Mouse (Mus musculus) ES-Bruce4 (cell line): ENCODE measurements around the gene Tmem212. TPM values are rescaled to one million over a fixed set of nuclear protein-coding genes. Genes with fewer than 3 reads are reported as not detected.

Experiments
- H3K27ac ChIP-seq: 2 replicates; pipeline ENCODE4 v1.5.1; 2012; ENCODE audit warnings: low read length, inconsistent platforms; ENCODE audit not compliant: insufficient read depth
- H3K27me3 ChIP-seq: 2 replicates; pipeline ENCODE4 v1.6.1; 2012; ENCODE audit warnings: mild to moderate bottlenecking, low read length, inconsistent platforms; ENCODE audit not compliant: control insufficient read depth, poor library complexity, insufficient read depth, severe bottlenecking
- H3K36me3 ChIP-seq: 2 replicates; pipeline ENCODE4 v1.6.1; 2012; ENCODE audit warnings: inconsistent platforms, mild to moderate bottlenecking, low read length, moderate library complexity; ENCODE audit not compliant: control insufficient read depth, poor library complexity, insufficient read depth, severe bottlenecking
- H3K4me1 ChIP-seq: one replicate; pipeline ENCODE4 v1.8.1; 2011; ENCODE audit warnings: low read length; ENCODE audit not compliant: control insufficient read depth, insufficient read depth
- H3K4me3 ChIP-seq: 2 replicates; pipeline ENCODE4 v1.5.1; 2011; ENCODE audit warnings: low read depth, mild to moderate bottlenecking, low read length
- H3K9ac ChIP-seq: 2 replicates; pipeline ENCODE4 v1.6.1; 2012; ENCODE audit warnings: low read depth, mild to moderate bottlenecking, inconsistent platforms; ENCODE audit not compliant: poor library complexity, severe bottlenecking
- H3K9me3 ChIP-seq: replicated peaks from 2 replicates; pipeline ENCODE4 v1.6.1; 2012; ENCODE audit warnings: mild to moderate bottlenecking, low read length, inconsistent platforms; ENCODE audit not compliant: control insufficient read depth, poor library complexity, insufficient read depth, severe bottlenecking
- CTCF ChIP-seq: IDR thresholded peaks from one replicate; pipeline ENCODE4 v1.8.1; 2011; ENCODE audit warnings: low read depth, low read length
- EP300 ChIP-seq: IDR thresholded peaks from 2 replicates; pipeline ENCODE4 v1.6.1; 2011; ENCODE audit warnings: low read depth, low read length; ENCODE audit not compliant: insufficient read depth
- POLR2A ChIP-seq: IDR thresholded peaks from one replicate; pipeline ENCODE4 v1.8.1; 2011; ENCODE audit warnings: low read length; ENCODE audit not compliant: insufficient read depth
- polyA plus RNA-seq: library from polyadenylated mRNA; stranded (reverse); fragments of >200 nt; gene quantifications from 2 replicates; pipeline ENCODE4 v1.2.4, GENCODE M21; 2011; ENCODE audit warnings: low read depth; ENCODE audit not compliant: missing spikeins, insufficient read depth, insufficient read length

Gene Tmem212
- polyA plus RNA-seq, 1 experiment: not detected

DNA sequence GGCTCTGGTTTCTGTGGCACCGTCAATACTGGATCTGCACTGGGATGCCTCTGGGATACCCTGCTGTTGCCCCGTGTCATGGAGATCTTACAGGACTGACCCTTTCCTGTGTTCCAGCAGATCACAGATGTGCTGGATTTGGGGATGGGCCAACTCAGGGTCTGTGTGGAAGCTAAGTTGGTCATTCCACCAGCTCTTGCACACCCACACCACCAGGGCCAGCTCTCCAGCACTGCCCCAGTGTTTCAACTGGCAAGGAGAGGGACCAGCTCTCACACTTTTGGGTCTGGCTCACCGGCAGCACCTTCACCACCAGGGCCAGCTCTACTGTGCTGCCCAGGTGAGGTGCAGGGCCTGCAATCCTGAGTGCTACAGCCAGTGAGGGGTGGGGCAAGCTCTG, 68.9 kb downstream of the Tmem212 start:
- Histone ChIP-seq H3K4me3 (no peak overlapping the region), H3K27ac (no peak overlapping the region), H3K27me3 (no peaks in the 10 kb centered on the region), H3K9me3 (no peaks in the 10 kb centered on the region), H3K36me3 (no peaks in the 10 kb centered on the region), H3K9ac (no peak overlapping the region), H3K4me1 (no peaks in the 10 kb centered on the region)
- TF ChIP-seq EP300 (no peak), POLR2A (no peak), CTCF (no peak)

- Histone ChIP-seq H3K4me3 (no peak overlapping the region), H3K27ac (no peak overlapping the region), H3K9ac (no peak overlapping the region), H3K36me3 (no peaks in the 10 kb centered on the region), H3K9me3 (no peaks in the 10 kb centered on the region; the same call in 1 of the 2 replicates), H3K27me3 (no peaks in the 10 kb centered on the region), H3K4me1 (no peaks in the 10 kb centered on the region)
- TF ChIP-seq CTCF (no peak), POLR2A (no peak), EP300 (no peak)
Observed at GRCm38 (mm10) chr3:27825985-27826384, 70.2 kb downstream of the Tmem212 start.

Other genes starting within 250 kb of the Tmem212 start
- gene Fndc3b, start 185.1 kb downstream of the Tmem212 start, polyA plus RNA-seq: 36.7 and 42.6 TPM in 2 replicates
- 5.8 and 5.9 TPM in 2 replicates for gene Pld1, start 42.3 kb upstream of the Tmem212 start, polyA plus RNA-seq